Mouse (Mus musculus) midbrain, postnatal 0 days (tissue): Measurements from ENCODE around the gene Sumf2. TPM values are rescaled to one million over a fixed set of nuclear protein-coding genes. Genes with fewer than 3 reads are reported as not detected.

Experiments
- ATAC-seq: fragments of 200-750 bp; cut with Nextera tagmentation; 2 replicates; pipeline ENCODE4 v1.8.0; 2017; ENCODE audit warnings: moderate number of reproducible peaks, mild to moderate bottlenecking, moderate TSS enrichment, moderate library complexity; ENCODE audit not compliant: low FRiP score
- DNase-seq: peaks from one replicate; pipeline ENCODE4 v3.0.0-alpha.2; 2015; ENCODE audit warnings: low spot score
- H3K27ac ChIP-seq: fragments of 300-500 bp; sonication (generic); 2 replicates; pipeline ENCODE4 v1.5.1; 2014; ENCODE audit warnings: low read depth, mild to moderate bottlenecking, low read length, mixed read lengths
- H3K27me3 ChIP-seq: fragments of 300-500 bp; sonication (generic); 2 replicates; pipeline ENCODE4 v1.6.1; 2014; ENCODE audit warnings: low read length, control low read depth, mixed read lengths; ENCODE audit not compliant: insufficient read depth
- H3K36me3 ChIP-seq: fragments of 300-500 bp; sonication (generic); 2 replicates; pipeline ENCODE4 v1.6.1; 2014; ENCODE audit warnings: low read length, control low read depth, mixed read lengths; ENCODE audit not compliant: insufficient read depth
- H3K4me1 ChIP-seq: fragments of 300-500 bp; sonication (generic); 2 replicates; pipeline ENCODE4 v1.6.1; 2014; ENCODE audit warnings: mild to moderate bottlenecking, control low read depth, antibody characterized with exemption, low read length, mixed read lengths; ENCODE audit not compliant: insufficient read depth
- H3K4me2 ChIP-seq: fragments of 300-500 bp; sonication (generic); 2 replicates; pipeline ENCODE4 v1.6.1; 2014; ENCODE audit warnings: low read depth, mild to moderate bottlenecking, low read length, mixed read lengths; ENCODE audit not compliant: poor library complexity, severe bottlenecking
- H3K4me3 ChIP-seq: fragments of 300-500 bp; sonication (generic); 2 replicates; pipeline ENCODE4 v1.5.1; 2014; ENCODE audit warnings: low read depth, mild to moderate bottlenecking, low read length, moderate library complexity
- H3K9ac ChIP-seq: fragments of 300-500 bp; sonication (generic); replicated peaks from 2 replicates; pipeline ENCODE4 v1.6.1; 2014; ENCODE audit warnings: mild to moderate bottlenecking, low read length, moderate library complexity, mixed read lengths; ENCODE audit not compliant: poor library complexity, severe bottlenecking
- H3K9me3 ChIP-seq: fragments of 300-500 bp; sonication (generic); 2 replicates; pipeline ENCODE4 v1.6.1; 2016; ENCODE audit warnings: low read length, control low read depth
- CTCF ChIP-seq: IDR thresholded peaks from 2 replicates; pipeline ENCODE4 v1.5.1; 2016; ENCODE audit warnings: antibody characterized with exemption, mild to moderate bottlenecking
- WGBS: fragments of 180-500 bp; shearing (Covaris S2); extraction: QIAGEN DNeasy Blood & Tissue Kit; methylation state at CpG from one replicate; pipeline ENCODE4 v1.1.7; 2014; 5-methylcytosine and 5-hydroxymethylcytosine counted together
- polyA plus RNA-seq: library from polyadenylated mRNA; unstranded; fragments of >200 nt; fragmentation: Nextera tagmentation; extraction: Ambion mirVana; gene quantifications from 2 replicates; pipeline ENCODE4 v1.2.1, GENCODE M21; 2015
- total RNA-seq: library from RNA; depleted of rRNA; stranded (reverse); fragments of >200 nt; gene quantifications from 2 replicates; pipeline ENCODE4 v1.2.3, GENCODE M21; 2014

Sumf2 gene
- total and polyA plus RNA-seq, 2 experiments from 2014 or later, result 26.8 to 33.5 TPM

- ATAC-seq (no peak), DNase-seq (peak; percentile 41)
- H3K9ac ChIP-seq, result 0 out of 2 replicates have a peak overlapping the region, but pooled peaks have one; percentile 19
- H3K36me3 ChIP-seq, result peaks cover 24% of the 10 kb centered on the region
- H3K27me3 ChIP-seq, result no peaks in the 10 kb centered on the region
- no peak overlapping the region for H3K27ac ChIP-seq
- TF ChIP-seq CTCF, result peak; percentile 64
- 14% methylated on average over 18 of the region's 18 CpGs for WGBS
- H3K9me3 ChIP-seq, result no peaks in the 10 kb centered on the region
- H3K4me2 ChIP-seq, result no peak overlapping the region
- H3K4me1 ChIP-seq, result no peaks in the 10 kb centered on the region
- H3K4me3 ChIP-seq, result no peak overlapping the region
Measured at GRCm38 (mm10) chr5:129864467-129864866, 17.7 kb downstream of the Sumf2 start.

GRCm38 (mm10) chr5:129865841-129866240 is 19.1 kb downstream of the Sumf2 start:
- no peak overlapping the region for H3K27ac ChIP-seq
- DNase-seq, result no peak
- H3K4me3 ChIP-seq, result no peak overlapping the region
- no peak for TF ChIP-seq CTCF
- H3K9me3 ChIP-seq, result no peaks in the 10 kb centered on the region
- no peak for ATAC-seq
- H3K9ac ChIP-seq, result no peak overlapping the region
- no peaks in the 10 kb centered on the region for H3K27me3 ChIP-seq
- no peak overlapping the region for H3K4me2 ChIP-seq
- H3K36me3 ChIP-seq, result peaks cover 13% of the 10 kb centered on the region
- no peaks in the 10 kb centered on the region for H3K4me1 ChIP-seq
- 93% methylated on average over 12 of the region's 12 CpGs for WGBS

DNA sequence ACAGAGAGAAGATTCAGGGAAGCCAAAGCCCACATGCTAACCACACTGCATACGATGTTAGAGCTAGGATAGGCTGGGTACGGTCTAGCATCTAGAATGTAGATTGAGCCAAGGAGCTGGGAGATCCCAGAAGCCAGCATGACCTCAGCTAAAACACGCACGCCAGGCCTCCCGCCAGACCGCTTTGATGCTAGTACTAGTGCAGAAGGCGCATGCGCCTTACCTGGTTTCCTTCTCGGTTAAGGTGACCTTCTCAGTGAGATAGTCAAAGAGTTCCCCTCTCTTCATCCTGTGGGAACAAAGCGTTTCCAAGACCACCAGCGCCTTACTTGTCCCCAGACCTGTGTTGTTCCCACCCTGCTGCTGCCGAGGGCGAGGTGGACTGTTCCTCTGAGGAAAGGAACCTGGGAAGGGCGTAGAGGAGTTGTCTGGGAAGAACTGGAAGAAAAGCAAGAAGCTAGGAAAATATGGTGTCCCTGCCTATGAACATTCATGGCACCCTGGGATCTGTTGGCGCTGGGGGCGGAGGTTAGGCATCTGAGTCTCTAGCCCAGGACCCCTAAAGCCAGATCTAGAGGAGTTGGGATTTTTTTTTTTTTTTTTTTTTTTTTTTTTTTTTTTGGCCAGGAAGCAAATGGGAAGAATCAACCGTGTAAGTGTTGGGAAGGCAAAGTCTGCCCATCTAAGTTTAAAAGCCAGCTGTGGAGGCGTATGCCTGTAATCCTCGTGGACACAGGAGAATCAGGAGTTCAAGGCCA is 22.6 kb downstream of the Sumf2 start:
- Histone ChIP-seq H3K36me3 (no peaks in the 10 kb centered on the region), H3K4me2 (no peak overlapping the region), H3K9me3 (no peaks in the 10 kb centered on the region), H3K4me3 (no peak overlapping the region), H3K27me3 (no peaks in the 10 kb centered on the region), H3K27ac (no peak overlapping the region), H3K4me1 (no peaks in the 10 kb centered on the region), H3K9ac (no peak overlapping the region)
- DNase-seq (no peak), ATAC-seq (no peak)
- WGBS, result 88% methylated on average over 19 of the region's 19 CpGs
- TF ChIP-seq CTCF, result no peak

DNA sequence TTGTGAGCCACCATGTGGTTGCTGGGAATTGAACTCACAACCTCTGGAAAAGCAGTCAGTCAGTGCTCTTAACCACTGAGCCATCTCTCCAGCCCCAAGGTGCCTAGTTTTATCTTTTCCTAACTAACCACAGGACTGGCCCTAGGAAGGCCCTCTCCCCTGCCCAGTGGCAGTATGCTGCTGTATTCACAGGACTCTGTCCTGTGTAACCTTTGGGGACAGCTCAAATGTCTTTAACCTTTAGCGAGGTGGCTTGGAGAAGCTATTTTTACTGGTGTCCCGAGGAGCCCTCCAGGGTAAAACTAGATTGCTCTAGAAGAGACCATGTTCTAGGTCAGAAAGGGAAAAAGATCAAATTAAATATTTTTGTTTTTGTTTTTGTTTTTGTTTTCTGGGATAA is 24.5 kb downstream of the Sumf2 start:
- no peak for TF ChIP-seq CTCF
- ATAC-seq, result no peak
- H3K9me3 ChIP-seq, result no peaks in the 10 kb centered on the region
- WGBS, result 87% methylated on average over 2 of the region's 2 CpGs
- no peak overlapping the region for H3K4me2 ChIP-seq
- H3K4me1 ChIP-seq, result no peaks in the 10 kb centered on the region
- DNase-seq, result no peak
- no peak overlapping the region for H3K9ac ChIP-seq
- no peaks in the 10 kb centered on the region for H3K36me3 ChIP-seq
- H3K27ac ChIP-seq, result no peak overlapping the region
- no peaks in the 10 kb centered on the region for H3K27me3 ChIP-seq
- no peak overlapping the region for H3K4me3 ChIP-seq

DNA sequence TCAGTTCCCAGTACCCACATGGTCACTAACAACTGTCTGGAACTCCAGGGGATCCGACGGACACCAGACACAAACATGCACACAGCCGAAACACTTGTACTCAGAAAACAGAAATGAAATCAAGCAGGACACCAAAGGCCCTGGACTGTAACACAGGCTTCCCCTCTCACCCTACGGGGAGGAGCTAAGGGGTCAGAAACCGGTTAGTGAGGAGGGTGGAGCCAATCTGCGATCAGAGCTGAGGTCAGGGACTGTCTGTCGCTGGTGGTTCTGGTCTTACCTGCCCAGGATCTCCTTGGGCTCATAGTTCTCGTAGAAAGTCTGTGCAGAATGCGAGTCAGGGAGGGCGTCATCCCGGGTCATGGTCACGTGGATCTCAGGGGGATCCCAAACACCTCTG is 27.2 kb downstream of the Sumf2 start:
- Histone ChIP-seq H3K36me3 (no peaks in the 10 kb centered on the region), H3K27ac (no peak overlapping the region), H3K27me3 (no peaks in the 10 kb centered on the region), H3K9me3 (no peaks in the 10 kb centered on the region), H3K4me3 (no peak overlapping the region), H3K4me1 (no peaks in the 10 kb centered on the region), H3K9ac (no peak overlapping the region), H3K4me2 (no peak overlapping the region)
- DNase-seq (no peak), ATAC-seq (no peak)
- TF ChIP-seq CTCF, result no peak
- WGBS, result 87% methylated on average over 12 of the region's 12 CpGs

GRCm38 (mm10) chr5:129875098-129875497 is 28.3 kb downstream of the Sumf2 start:
- H3K27ac ChIP-seq, result no peak overlapping the region
- ATAC-seq (no peak), DNase-seq (no peak)
- no peaks in the 10 kb centered on the region; the same call in 1 of the 2 replicates for H3K36me3 ChIP-seq
- H3K4me3 ChIP-seq, result no peak overlapping the region
- H3K9me3 ChIP-seq, result no peaks in the 10 kb centered on the region
- H3K4me2 ChIP-seq, result no peak overlapping the region
- H3K9ac ChIP-seq, result no peak overlapping the region
- no peaks in the 10 kb centered on the region for H3K27me3 ChIP-seq
- 78% methylated on average over 11 of the region's 11 CpGs for WGBS
- H3K4me1 ChIP-seq, result no peaks in the 10 kb centered on the region
- TF ChIP-seq CTCF, result no peak
